Mouse (Mus musculus) lung, adult 2 months (tissue): ENCODE results near the gene Pdk2.

ENCODE experiments used
- CTCF ChIP-seq: fragments of 200-500 bp; IDR thresholded peaks from 2 replicates; pipeline ENCODE4 v1.5.1; 2011; ENCODE audit warnings: mild to moderate bottlenecking, low read length, control low read depth; ENCODE audit not compliant: insufficient read depth
- POLR2A ChIP-seq: fragments of 200-500 bp; IDR thresholded peaks from 2 replicates; pipeline ENCODE4 v1.6.1; 2011; ENCODE audit warnings: low read depth, mild to moderate bottlenecking, control low read depth, low read length, borderline replicate concordance; ENCODE audit errors: extremely low read depth

DNA sequence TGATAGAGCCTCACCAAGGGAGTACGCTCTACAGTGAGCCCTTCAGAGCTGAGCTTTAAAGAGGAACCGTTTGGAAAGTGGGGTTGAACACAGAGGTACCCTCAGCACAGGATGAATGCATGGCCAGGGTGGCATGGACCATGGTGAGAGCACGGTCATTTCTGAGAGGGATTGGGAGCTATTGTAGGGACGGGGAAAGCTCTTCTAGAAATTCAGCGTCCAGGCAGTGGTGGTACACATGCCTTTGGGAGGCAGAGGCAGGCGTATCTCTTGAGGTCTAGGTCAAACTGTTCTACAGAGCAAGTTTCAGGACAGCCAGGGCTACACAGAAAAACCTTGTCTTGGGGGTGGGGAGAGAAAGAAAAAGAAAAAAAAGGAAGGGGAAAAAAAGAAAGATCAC lies 44.2 kb downstream of the Pdk2 start:
- TF ChIP-seq CTCF (no peak), POLR2A (no peak)
